Mouse (Mus musculus) hindbrain, embryonic 10.5 days (tissue): ENCODE results near the gene Mad2l2. TPM values are rescaled to one million over a fixed set of nuclear protein-coding genes. Genes with fewer than 3 reads are reported as not detected.
A peak's percentile ranks its signal among the peaks of the same experiment; 100 is the strongest.
"Not testable (repeated sequence)": the region's sequence is repeated elsewhere in the genome, so short reads cannot be mapped to it uniquely, and the experiment has no call there.

Source experiments
- DNase-seq: peaks from one replicate; pipeline ENCODE4 v3.0.0-alpha.2; 2017; ENCODE audit warnings: low spot score
- H3K27ac ChIP-seq: fragments of 300-500 bp; sonication (generic); 2 replicates; pipeline ENCODE4 v1.5.1; 2016; ENCODE audit warnings: mild to moderate bottlenecking, moderate library complexity
- H3K27me3 ChIP-seq: fragments of 300-500 bp; sonication (generic); 2 replicates; pipeline ENCODE4 v1.6.1; 2016; ENCODE audit warnings: mild to moderate bottlenecking; ENCODE audit not compliant: poor library complexity, insufficient read depth, severe bottlenecking
- H3K36me3 ChIP-seq: fragments of 300-500 bp; sonication (generic); 2 replicates; pipeline ENCODE4 v1.6.1; 2016; ENCODE audit warnings: mild to moderate bottlenecking, moderate library complexity
- H3K4me1 ChIP-seq: fragments of 300-500 bp; sonication (generic); replicated peaks from 2 replicates; pipeline ENCODE4 v1.6.1; 2016; ENCODE audit warnings: mild to moderate bottlenecking
- H3K4me3 ChIP-seq: fragments of 300-500 bp; sonication (generic); 2 replicates; pipeline ENCODE4 v1.5.1; 2016; ENCODE audit warnings: mild to moderate bottlenecking, moderate library complexity
- H3K9me3 ChIP-seq: fragments of 300-500 bp; sonication (generic); 2 replicates; pipeline ENCODE4 v1.6.1; 2016; ENCODE audit warnings: mild to moderate bottlenecking, moderate library complexity
- WGBS: fragments of 180-500 bp; shearing (Covaris S2); methylation state at CpG from one replicate; pipeline ENCODE4 v1.1.7; 2016; 5-methylcytosine and 5-hydroxymethylcytosine counted together
- polyA plus RNA-seq: library from polyadenylated mRNA; unstranded; fragments of >200 nt; fragmentation: Nextera tagmentation; extraction: Ambion mirVana; gene quantifications from 2 replicates; pipeline ENCODE4 v1.2.1, GENCODE M21; 2016

Gene Mad2l2
- polyA plus RNA-seq, 1 experiment from 2014 or later: 86.9 TPM

DNA sequence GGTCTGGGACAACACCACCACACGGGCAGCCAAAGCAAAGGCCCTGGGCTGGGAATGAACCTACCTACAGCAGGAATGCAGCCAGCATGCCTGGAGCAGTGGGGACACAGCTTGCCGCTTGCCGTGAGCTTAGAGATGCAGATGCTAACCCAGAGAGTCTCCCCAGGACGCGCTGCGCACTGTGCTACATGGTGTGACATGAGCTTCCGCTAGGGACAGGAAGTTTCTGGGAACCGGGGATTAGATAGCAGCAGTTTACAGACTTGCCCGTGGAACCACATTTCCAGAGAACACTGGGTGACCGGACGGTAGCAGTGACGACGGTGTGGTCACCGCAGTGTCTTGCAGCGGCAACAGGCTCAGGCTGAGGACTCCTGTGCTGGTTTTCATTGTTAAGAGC, 39.4 kb downstream of the Mad2l2 start:
- Histone ChIP-seq H3K27ac (no peak overlapping the region), H3K9me3 (no peaks in the 10 kb centered on the region), H3K4me1 (peaks cover 51% of the 10 kb centered on the region), H3K27me3 (peaks cover 89% of the 10 kb centered on the region), H3K4me3 (no peak overlapping the region), H3K36me3 (no peaks in the 10 kb centered on the region)
- DNase-seq: no peak
- 20% methylated on average over 15 of the region's 15 CpGs for WGBS

GRCm38 (mm10) chr4:148170842-148171241, 40.7 kb downstream of the Mad2l2 start:
- Histone ChIP-seq H3K27me3 (peaks cover 89% of the 10 kb centered on the region), H3K27ac (no peak overlapping the region), H3K9me3 (no peaks in the 10 kb centered on the region), H3K36me3 (no peaks in the 10 kb centered on the region), H3K4me3 (no peak overlapping the region), H3K4me1 (peaks cover 42% of the 10 kb centered on the region)
- WGBS: 4% methylated on average over 2 of the region's 2 CpGs
- peak; percentile 65 for DNase-seq

GRCm38 (mm10) chr4:148171261-148171660, 41.1 kb downstream of the Mad2l2 start:
- H3K36me3 ChIP-seq: no peaks in the 10 kb centered on the region
- no peak overlapping the region for H3K27ac ChIP-seq
- no peaks in the 10 kb centered on the region for H3K9me3 ChIP-seq
- WGBS: 36% methylated on average over 3 of the region's 3 CpGs
- no peak overlapping the region for H3K4me3 ChIP-seq
- peaks cover 89% of the 10 kb centered on the region for H3K27me3 ChIP-seq
- no peak for DNase-seq
- H3K4me1 ChIP-seq: peaks cover 42% of the 10 kb centered on the region

DNA sequence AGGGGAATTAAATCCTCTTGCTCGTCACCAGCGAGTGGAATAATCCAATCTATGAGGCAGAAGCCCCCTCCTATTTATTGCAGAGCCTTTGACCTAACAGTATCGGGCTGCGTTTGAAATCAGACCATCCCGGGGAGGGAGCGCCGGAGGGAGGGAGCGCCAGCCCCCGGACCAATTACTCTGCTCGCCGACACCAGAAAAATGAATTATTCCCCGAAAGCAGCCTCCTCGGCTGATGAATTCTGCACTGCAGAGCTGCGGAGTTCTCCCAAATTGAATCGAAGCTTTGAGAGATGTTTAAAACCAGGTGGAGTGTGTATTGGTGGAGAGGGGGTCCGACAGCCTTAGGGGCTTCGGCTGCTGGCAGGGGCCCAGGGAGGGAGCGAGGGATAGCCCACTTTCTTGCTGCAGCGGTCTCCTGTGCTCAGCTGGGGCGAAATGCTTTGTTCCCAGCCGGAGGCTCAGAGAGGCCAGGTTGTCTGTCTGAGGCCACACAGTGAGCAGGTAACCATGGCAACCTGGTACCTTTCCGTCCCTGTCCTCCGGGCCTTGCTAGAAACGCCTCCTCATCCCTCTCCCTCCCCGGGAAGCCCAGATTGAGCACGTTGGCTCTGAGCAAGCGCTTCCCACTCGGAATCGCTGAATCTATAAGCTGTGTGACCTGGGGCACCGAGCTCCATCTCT, 43.8 kb downstream of the Mad2l2 start:
- DNase-seq: peak; percentile 44
- peaks cover 91% of the 10 kb centered on the region for H3K27me3 ChIP-seq
- peak overlapping the region; percentile 45; the same call in 1 of the 2 replicates for H3K27ac ChIP-seq
- no peaks in the 10 kb centered on the region for H3K36me3 ChIP-seq
- H3K9me3 ChIP-seq: no peaks in the 10 kb centered on the region
- WGBS: 1% methylated on average over 30 of the region's 30 CpGs
- H3K4me3 ChIP-seq: peak overlapping the region; percentile 41
- peaks cover 45% of the 10 kb centered on the region for H3K4me1 ChIP-seq

- peaks cover 48% of the 10 kb centered on the region for H3K4me1 ChIP-seq
- H3K27me3 ChIP-seq: peaks cover 90% of the 10 kb centered on the region
- H3K27ac ChIP-seq: peak overlapping the region; percentile 45; the same call in 1 of the 2 replicates
- no peaks in the 10 kb centered on the region for H3K9me3 ChIP-seq
- no peak for DNase-seq
- WGBS: 14% methylated on average over 12 of the region's 12 CpGs
- peak overlapping the region; percentile 41; the same call in 1 of the 2 replicates for H3K4me3 ChIP-seq
- H3K36me3 ChIP-seq: no peaks in the 10 kb centered on the region
Measured at GRCm38 (mm10) chr4:148174495-148174862, 44.3 kb downstream of the Mad2l2 start.

DNA sequence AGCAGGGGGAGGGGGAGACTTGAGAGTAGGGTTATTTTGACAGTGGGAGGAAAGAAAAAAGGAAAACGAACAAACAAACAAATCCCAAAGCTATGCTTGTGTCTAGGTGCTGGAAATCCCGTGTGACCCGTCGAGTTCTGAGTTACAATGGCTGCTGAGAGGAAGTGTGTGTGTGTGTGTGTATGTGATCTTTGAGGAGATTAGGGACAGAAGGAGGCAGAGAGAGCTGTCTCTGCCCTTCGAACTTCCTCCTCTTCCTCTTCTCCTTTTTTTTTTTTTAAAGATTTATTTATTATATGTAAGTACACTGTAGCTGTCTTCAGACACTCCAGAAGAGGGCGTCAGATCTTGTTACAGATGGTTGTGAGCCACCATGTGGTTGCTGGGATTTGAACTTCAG, 46.4 kb downstream of the Mad2l2 start:
- H3K4me3 ChIP-seq, H3K27ac ChIP-seq, H3K36me3 ChIP-seq, H3K9me3 ChIP-seq, DNase-seq: not testable (repeated sequence)
- Histone ChIP-seq H3K27me3 (peaks cover 72% of the 10 kb centered on the region), H3K4me1 (peaks cover 43% of the 10 kb centered on the region)
- 72% methylated on average over 6 of the region's 6 CpGs for WGBS

- Histone ChIP-seq H3K27me3 (peaks cover 65% of the 10 kb centered on the region), H3K27ac (no peak overlapping the region), H3K9me3 (no peaks in the 10 kb centered on the region), H3K4me1 (peaks cover 47% of the 10 kb centered on the region), H3K36me3 (no peaks in the 10 kb centered on the region), H3K4me3 (no peak overlapping the region)
- no peak for DNase-seq
Measured at GRCm38 (mm10) chr4:148177716-148178115, 47.5 kb downstream of the Mad2l2 start.

GRCm38 (mm10) chr4:148181483-148181882, 51.3 kb downstream of the Mad2l2 start:
- DNase-seq: no peak
- Histone ChIP-seq H3K9me3 (no peaks in the 10 kb centered on the region), H3K4me3 (no peak overlapping the region), H3K36me3 (no peaks in the 10 kb centered on the region), H3K27ac (no peak overlapping the region), H3K27me3 (peaks cover 31% of the 10 kb centered on the region), H3K4me1 (peaks cover 32% of the 10 kb centered on the region)
- 87% methylated on average over 12 of the region's 12 CpGs for WGBS

- WGBS: 35% methylated on average over 8 of the region's 8 CpGs
- no peaks in the 10 kb centered on the region for H3K36me3 ChIP-seq
- no peak overlapping the region for H3K27ac ChIP-seq
- H3K4me1 ChIP-seq: peaks cover 30% of the 10 kb centered on the region
- H3K27me3 ChIP-seq: peaks cover 25% of the 10 kb centered on the region
- no peaks in the 10 kb centered on the region for H3K9me3 ChIP-seq
- DNase-seq: no peak
- no peak overlapping the region for H3K4me3 ChIP-seq
Measured at GRCm38 (mm10) chr4:148182363-148182762, 52.2 kb downstream of the Mad2l2 start.

- peaks cover 8% of the 10 kb centered on the region for H3K27me3 ChIP-seq
- H3K36me3 ChIP-seq: no peaks in the 10 kb centered on the region
- 60% methylated on average over 9 of the region's 9 CpGs for WGBS
- DNase-seq: no peak
- H3K4me3 ChIP-seq: no peak overlapping the region
- H3K27ac ChIP-seq: no peak overlapping the region
- H3K9me3 ChIP-seq: no peaks in the 10 kb centered on the region
- H3K4me1 ChIP-seq: peaks cover 16% of the 10 kb centered on the region
Measured at GRCm38 (mm10) chr4:148184564-148184963, 54.4 kb downstream of the Mad2l2 start.

DNA sequence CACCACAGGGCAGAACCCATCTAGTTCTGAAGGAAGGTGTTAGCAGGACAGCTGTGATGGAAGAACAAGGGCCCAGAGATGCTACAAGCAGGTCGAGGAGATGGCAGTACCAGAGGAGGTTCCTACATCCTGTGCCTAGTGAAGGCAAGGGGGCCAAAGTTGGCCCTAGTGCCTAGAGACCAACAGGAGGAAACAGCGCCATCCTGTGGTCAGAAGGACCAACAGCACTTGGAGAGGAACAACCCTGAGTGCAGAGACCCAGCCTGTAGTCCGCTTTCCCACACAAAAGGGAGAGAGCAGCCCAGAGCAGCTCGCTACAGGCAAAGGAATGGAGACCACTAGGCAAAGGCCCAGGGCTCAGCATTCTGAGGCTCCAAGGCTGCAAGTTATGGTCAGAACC, 55.6 kb downstream of the Mad2l2 start:
- peaks cover 8% of the 10 kb centered on the region for H3K27me3 ChIP-seq

GRCm38 (mm10) chr4:148188767-148189166, 58.6 kb downstream of the Mad2l2 start:
- not testable (repeated sequence) for H3K27ac ChIP-seq, H3K36me3 ChIP-seq, H3K9me3 ChIP-seq, H3K4me3 ChIP-seq, H3K27me3 ChIP-seq, DNase-seq
- 84% methylated on average over 1 of the region's 1 CpGs for WGBS
- peaks cover 15% of the 10 kb centered on the region for H3K4me1 ChIP-seq

More for the DNA sequence above, 55.6 kb downstream of the Mad2l2 start:
- Histone ChIP-seq H3K9me3 (no peaks in the 10 kb centered on the region), H3K36me3 (no peaks in the 10 kb centered on the region), H3K4me1 (peaks cover 15% of the 10 kb centered on the region), H3K4me3 (no peak overlapping the region), H3K27ac (no peak overlapping the region)
- no peak for DNase-seq
- 71% methylated on average over 4 of the region's 4 CpGs for WGBS

- WGBS: 35% methylated on average over 11 of the region's 11 CpGs
- no peaks in the 10 kb centered on the region for H3K36me3 ChIP-seq
Measured at GRCm38 (mm10) chr4:148192707-148193245, 62.6 kb downstream of the Mad2l2 start.

More at GRCm38 (mm10) chr4:148192707-148193245, 62.6 kb downstream of the Mad2l2 start:
- peaks cover 6% of the 10 kb centered on the region for H3K4me1 ChIP-seq
- no peak overlapping the region for H3K27ac ChIP-seq
- no peaks in the 10 kb centered on the region for H3K9me3 ChIP-seq
- 0 out of 2 replicates have a peak overlapping the region, but pooled peaks have one; percentile 6 for H3K4me3 ChIP-seq
- H3K27me3 ChIP-seq: peaks cover 10% of the 10 kb centered on the region
- DNase-seq: no peak
